Mouse (Mus musculus) olfactory bulb, adult 2 months (tissue): Measurements from ENCODE around the gene Gm10234. TPM values are rescaled to one million over a fixed set of nuclear protein-coding genes. Genes with fewer than 3 reads are reported as not detected.

Source experiments
- H3K27ac ChIP-seq: fragments of 200-500 bp; 2 replicates; pipeline ENCODE4 v1.5.1; 2012; ENCODE audit warnings: low read depth, low read length; ENCODE audit not compliant: insufficient read depth
- H3K4me1 ChIP-seq: fragments of 200-500 bp; 2 replicates; pipeline ENCODE4 v1.6.1; 2012; ENCODE audit warnings: low read length; ENCODE audit not compliant: control insufficient read depth, insufficient read depth
- H3K4me3 ChIP-seq: fragments of 200-500 bp; 2 replicates; pipeline ENCODE4 v1.5.1; 2012; ENCODE audit warnings: mild to moderate bottlenecking, low read depth, low read length, moderate library complexity; ENCODE audit not compliant: insufficient read depth
- CTCF ChIP-seq: fragments of 200-500 bp; IDR thresholded peaks from 2 replicates; pipeline ENCODE4 v1.5.1; 2012; ENCODE audit warnings: low read depth, mild to moderate bottlenecking, low read length, moderate library complexity; ENCODE audit not compliant: insufficient read depth
- POLR2A ChIP-seq: fragments of 200-500 bp; IDR thresholded peaks from 2 replicates; pipeline ENCODE4 v1.6.1; 2012; ENCODE audit warnings: mild to moderate bottlenecking, low read depth, low read length, moderate library complexity; ENCODE audit not compliant: insufficient read depth
- WGBS: fragments of 180-500 bp; shearing (Covaris S2); methylation state at CpG from one replicate; pipeline ENCODE4 v1.1.7; 2018; 5-methylcytosine and 5-hydroxymethylcytosine counted together
- polyA plus RNA-seq: library from polyadenylated mRNA; stranded (reverse); fragments of >200 nt; gene quantifications from 2 replicates; pipeline ENCODE4 v1.2.4, GENCODE M21; 2012; ENCODE audit warnings: low replicate concordance; ENCODE audit not compliant: missing spikeins, insufficient read depth, insufficient read length

Gene Gm10234
- not detected in 2 replicates for polyA plus RNA-seq

DNA sequence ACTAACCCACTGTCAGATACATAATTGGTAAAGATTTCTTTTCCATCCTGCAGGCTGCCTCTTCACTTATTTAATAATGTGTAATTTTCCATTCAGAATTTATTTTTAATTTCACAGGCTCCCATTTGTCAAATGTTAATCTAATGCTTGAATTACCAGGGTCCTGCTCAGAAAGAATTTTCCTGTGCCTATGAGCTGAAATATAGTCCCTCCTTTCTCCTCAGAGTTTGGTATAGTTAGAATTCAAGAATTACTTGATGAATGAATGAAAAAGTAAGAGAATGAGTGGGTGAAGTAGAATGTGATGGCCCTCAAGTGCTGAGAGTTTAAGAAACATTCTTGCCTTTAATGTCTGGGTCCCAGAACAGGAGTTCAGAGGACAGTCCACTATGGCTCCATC lies at the start of gene Gm10234:
Gm10234 (plus strand) TSS at position 301 of the 400 bp plus-strand sequence.
- TF ChIP-seq POLR2A (no peak), CTCF (no peak)
- H3K27ac ChIP-seq = no peak within 1 kb of the TSS
- H3K4me1 ChIP-seq = no peaks in the 10 kb centered on the region
- no peak within 1 kb of the TSS for H3K4me3 ChIP-seq

DNA sequence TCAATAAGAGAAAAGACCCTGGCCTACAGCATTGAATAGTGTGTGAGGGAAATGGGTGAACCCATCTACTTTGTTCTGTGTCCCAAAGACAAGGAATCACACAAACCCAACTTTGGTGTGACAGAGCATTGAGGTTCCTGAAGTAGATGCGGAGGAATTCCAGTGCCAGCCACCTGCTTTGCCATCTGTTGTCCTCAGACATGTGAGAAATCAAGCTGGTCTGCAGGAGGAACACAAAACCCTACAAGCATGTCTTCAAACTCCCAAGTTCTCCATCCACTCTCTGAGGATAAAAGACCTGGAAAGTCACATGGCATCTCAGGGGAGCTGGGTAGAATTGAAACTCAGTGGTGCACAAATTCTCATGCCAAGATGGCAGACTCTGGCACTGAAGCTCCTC lies 44.3 kb upstream of the Gm10234 start:
- Histone ChIP-seq H3K4me1 (no peaks in the 10 kb centered on the region), H3K27ac (no peak overlapping the region), H3K4me3 (no peak overlapping the region)
- TF ChIP-seq CTCF = no peak
- TF ChIP-seq POLR2A = no peak
- 97% methylated on average over 1 of the region's 1 CpGs for WGBS

DNA sequence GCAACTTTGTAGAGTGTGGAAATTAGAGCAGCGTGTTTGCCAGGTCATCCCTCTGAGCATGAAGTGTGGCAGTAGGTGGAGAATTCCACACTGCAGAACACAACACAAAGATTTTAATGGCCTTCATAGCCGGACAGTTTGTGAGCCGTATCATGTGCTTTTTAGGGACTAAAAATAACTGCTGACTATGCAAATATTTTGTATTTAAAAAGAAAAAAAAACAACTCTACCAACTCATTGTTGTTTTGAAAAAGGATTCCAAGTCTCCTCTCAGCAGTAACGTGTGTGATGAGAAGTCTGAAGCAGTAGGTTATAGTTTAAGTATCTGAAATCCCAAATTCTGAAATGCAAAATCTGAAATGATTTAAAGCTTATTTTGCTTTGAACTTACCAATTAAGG lies 25.9 kb upstream of the Gm10234 start:
- Histone ChIP-seq H3K4me3 (no peak overlapping the region), H3K27ac (no peak overlapping the region), H3K4me1 (no peaks in the 10 kb centered on the region)
- TF ChIP-seq POLR2A = no peak
- no peak for TF ChIP-seq CTCF
- WGBS = 84% methylated on average over 4 of the region's 4 CpGs

DNA sequence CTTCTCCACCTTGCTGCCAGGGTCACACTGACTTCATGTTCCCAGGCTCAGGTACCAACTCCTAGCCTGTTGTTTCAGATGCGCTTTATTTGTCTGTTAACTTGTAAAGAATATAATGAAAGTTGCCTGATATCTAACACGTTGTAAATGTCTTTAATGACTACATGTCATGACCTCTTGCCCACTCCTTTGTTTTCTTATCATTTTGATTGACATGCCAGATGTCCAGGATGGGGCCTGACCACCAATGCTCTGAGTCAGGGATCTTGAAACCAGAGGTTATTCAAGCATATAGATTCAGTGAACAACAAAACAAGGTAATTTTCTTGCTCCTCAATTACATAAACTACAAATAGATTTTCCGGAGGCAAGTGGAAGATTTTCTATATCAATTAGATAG lies 23.5 kb upstream of the Gm10234 start:
- TF ChIP-seq POLR2A = no peak
- Histone ChIP-seq H3K4me3 (no peak overlapping the region), H3K4me1 (no peaks in the 10 kb centered on the region), H3K27ac (no peak overlapping the region)
- WGBS = 80% methylated on average over 3 of the region's 3 CpGs

DNA sequence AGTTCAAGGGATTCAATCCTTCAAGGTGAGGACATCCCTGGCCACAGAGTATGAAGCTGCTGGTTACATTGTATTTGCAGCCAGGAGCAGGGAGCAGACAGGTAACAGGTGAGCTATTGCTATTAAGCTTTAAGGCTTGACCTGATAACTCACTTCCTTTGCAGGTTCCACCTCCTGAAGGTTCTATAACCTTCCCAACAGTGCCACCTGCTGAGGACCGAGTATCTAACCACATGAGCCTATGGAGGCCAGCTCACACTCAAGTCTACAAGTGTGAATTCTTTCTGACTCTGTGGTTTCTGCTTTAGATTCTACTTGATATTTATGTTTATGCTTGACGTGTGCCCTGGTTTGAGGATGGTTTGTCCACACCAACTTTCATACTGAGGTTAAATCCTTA lies 21.3 kb upstream of the Gm10234 start:
- Histone ChIP-seq H3K4me3 (no peak overlapping the region), H3K27ac (no peak overlapping the region), H3K4me1 (no peaks in the 10 kb centered on the region)
- 82% methylated on average over 2 of the region's 2 CpGs for WGBS
- TF ChIP-seq CTCF (no peak), POLR2A (no peak)

DNA sequence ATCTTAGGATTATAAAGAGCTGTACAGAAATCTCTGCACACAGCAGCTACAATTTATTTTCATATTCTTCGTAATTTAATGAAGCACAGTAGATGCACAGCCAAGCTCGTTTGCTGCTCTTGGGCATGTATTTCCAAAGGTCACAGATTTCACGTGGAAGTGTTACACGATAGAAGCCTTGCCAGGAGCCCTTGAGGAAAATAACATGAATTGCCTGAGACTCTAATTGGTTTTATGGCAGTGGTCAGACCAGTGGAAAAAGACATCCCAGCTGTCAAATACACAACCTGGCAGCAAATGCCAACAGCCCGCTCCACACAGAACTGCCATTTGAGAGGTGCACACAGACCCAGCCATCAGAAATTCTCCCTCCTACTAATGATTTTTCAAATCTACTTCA lies 9.3 kb downstream of the Gm10234 start:
- TF ChIP-seq POLR2A (no peak), CTCF (no peak)
- 72% methylated on average over 5 of the region's 5 CpGs for WGBS
- H3K27ac ChIP-seq = no peak overlapping the region
- H3K4me3 ChIP-seq = no peak overlapping the region
- no peaks in the 10 kb centered on the region for H3K4me1 ChIP-seq

DNA sequence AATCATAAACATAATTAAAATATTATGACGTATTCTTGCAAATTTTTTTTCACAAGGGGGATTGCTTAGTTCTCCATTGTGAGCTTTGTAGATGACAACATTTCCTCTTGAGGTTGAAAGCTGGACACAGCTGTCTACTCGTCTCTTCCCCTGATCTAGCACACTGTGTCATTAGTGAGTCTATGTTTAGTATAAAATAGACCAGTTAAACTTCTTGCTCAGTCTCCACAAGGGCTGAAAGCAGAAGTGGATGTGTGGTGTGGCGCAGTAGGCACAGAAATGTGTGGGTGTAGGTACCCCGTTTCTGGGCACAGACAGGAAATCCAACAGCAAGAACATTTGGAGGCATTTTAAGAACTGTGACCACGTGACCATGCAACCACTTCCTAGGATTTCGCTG lies 12.9 kb downstream of the Gm10234 start:
- H3K4me3 ChIP-seq = no peak overlapping the region
- TF ChIP-seq POLR2A (no peak), CTCF (no peak)

DNA sequence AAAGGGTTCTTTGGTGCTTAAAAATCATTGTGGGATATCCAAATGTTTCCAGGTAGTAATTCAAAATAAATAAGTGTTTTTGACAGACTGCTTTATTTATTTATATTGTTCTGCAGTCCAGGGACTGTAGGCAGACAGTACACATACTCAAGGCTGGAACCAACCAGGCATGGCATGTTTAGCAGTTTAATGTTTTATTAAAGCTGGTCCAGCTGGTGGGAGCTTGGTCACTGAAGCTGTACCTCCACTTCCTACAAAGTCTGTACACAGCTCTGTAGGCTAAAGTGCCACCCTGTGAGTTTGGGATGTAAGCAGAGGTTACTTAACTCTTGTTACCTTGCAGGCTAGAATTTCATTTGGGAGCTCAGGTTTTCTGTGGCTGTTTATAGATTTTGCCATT lies 27.5 kb downstream of the Gm10234 start:
- no peaks in the 10 kb centered on the region for H3K4me1 ChIP-seq
- no peak overlapping the region for H3K4me3 ChIP-seq
- no peak overlapping the region for H3K27ac ChIP-seq
- no peak for TF ChIP-seq POLR2A
- no peak for TF ChIP-seq CTCF

More for the DNA sequence above, 12.9 kb downstream of the Gm10234 start:
- Histone ChIP-seq H3K27ac (no peak overlapping the region), H3K4me1 (no peaks in the 10 kb centered on the region)
- 83% methylated on average over 6 of the region's 6 CpGs for WGBS

DNA sequence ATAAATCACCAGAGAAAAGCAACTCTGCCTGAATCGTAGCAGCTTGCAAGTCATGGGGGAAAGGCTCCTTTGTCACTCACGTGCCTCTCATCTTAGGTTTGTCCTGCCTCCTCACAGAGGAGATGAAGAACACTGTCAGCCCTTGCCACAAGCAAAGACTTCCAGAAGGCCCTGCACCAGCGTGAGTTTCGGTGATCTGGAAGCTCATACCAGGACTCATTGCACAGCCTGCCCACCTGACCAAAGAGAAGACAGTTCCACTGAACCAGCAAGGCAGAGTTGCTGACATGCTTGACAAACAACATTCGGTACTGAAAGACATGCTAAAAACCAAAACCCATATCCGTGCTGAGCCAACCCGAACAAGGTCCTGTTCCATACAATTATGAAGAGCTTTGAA lies 31.1 kb downstream of the Gm10234 start:
- H3K27ac ChIP-seq = no peak overlapping the region
- WGBS = 94% methylated on average over 7 of the region's 7 CpGs
- TF ChIP-seq CTCF (no peak), POLR2A (no peak)
- H3K4me3 ChIP-seq = no peak overlapping the region
- no peaks in the 10 kb centered on the region for H3K4me1 ChIP-seq

DNA sequence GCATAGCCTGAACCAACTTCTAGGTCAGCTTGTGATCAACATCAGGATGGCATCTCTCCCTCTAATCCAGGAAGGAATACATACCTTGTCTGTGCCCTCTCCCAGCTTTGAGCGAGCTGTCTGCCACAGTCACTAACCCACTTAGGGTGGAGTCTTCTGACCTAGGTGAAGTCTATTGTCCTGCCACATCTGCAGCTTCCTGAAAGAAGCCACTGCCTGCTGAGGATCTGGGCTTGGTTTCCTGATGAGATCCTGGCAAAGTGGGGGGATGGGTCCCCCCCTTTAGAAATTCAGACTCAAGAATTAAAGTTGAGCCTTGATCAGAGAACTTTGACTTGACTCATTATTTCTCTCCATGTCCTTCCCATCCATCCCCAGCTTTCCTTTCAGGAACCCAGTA lies 32.0 kb downstream of the Gm10234 start:
- no peak overlapping the region for H3K4me3 ChIP-seq
- H3K27ac ChIP-seq = no peak overlapping the region
- WGBS = 96% methylated on average over 1 of the region's 1 CpGs
- no peaks in the 10 kb centered on the region for H3K4me1 ChIP-seq
- TF ChIP-seq POLR2A = no peak

DNA sequence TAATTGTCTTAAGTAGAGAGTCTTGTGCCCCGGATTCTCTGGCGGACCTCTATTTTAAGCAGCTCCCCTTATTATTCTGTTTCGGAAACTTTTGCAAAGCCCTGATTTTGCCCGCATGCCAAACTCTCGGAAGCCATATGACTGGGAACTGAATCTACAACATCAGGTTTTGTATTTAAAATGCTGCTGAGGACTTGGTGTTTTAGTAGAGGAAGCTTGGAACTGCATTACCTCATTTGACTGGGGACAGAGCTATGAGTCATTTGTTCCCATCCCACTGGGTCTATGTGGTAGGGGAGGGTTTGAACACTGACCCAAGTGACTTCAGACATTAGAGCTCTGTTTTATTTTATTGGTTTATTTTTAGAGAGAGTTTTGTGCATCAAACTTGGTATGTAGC lies 38.2 kb downstream of the Gm10234 start:
- TF ChIP-seq CTCF (no peak), POLR2A (no peak)
- no peaks in the 10 kb centered on the region for H3K4me1 ChIP-seq
- H3K27ac ChIP-seq = no peak overlapping the region; the same call in 1 of the 2 replicates
- H3K4me3 ChIP-seq = no peak overlapping the region
- 21% methylated on average over 5 of the region's 5 CpGs for WGBS
